Mouse (Mus musculus): ENCODE measurements around the gene C6. TPM values are rescaled to one million over a fixed set of nuclear protein-coding genes. Genes with fewer than 3 reads are reported as not detected.

The C6 gene
- polyA plus RNA-seq, 1 experiment from 2014 or later, result not detected

GRCm38 (mm10) chr15:4814976-4815375 lies 88.0 kb downstream of the C6 start:
- ATAC-seq (ENCODE audit: low FRiP score, low TSS enrichment), result no peak
- WGBS, result 94% methylated on average over 5 of the region's 5 CpGs
- no peak overlapping the region for H3K9ac ChIP-seq (replicated peaks; ENCODE audit: low read length)
- no peaks in the 10 kb centered on the region for H3K27me3 ChIP-seq (ENCODE audit: control insufficient read depth, insufficient read depth, low read length)
- H3K36me3 ChIP-seq (ENCODE audit: control insufficient read depth, insufficient read depth, low read length), result no peaks in the 10 kb centered on the region
- DNase-seq, result no peak
- no peak overlapping the region for H3K4me2 ChIP-seq (ENCODE audit: low read length)
- no peak overlapping the region for H3K4me3 ChIP-seq (replicated peaks; ENCODE audit: low read depth, low read length)
- H3K9me3 ChIP-seq (ENCODE audit: control insufficient read depth, low read length), result no peaks in the 10 kb centered on the region
- H3K4me1 ChIP-seq (ENCODE audit: control insufficient read depth, insufficient read depth, low read length), result no peaks in the 10 kb centered on the region
- no peak overlapping the region for H3K27ac ChIP-seq (replicated peaks; ENCODE audit: low read depth, low read length)

- Histone ChIP-seq H3K27me3 (ENCODE audit: control insufficient read depth, insufficient read depth, low read length) (no peaks in the 10 kb centered on the region), H3K4me1 (ENCODE audit: control insufficient read depth, insufficient read depth, low read length) (no peaks in the 10 kb centered on the region), H3K4me2 (ENCODE audit: low read length) (no peak overlapping the region), H3K9ac (replicated peaks; ENCODE audit: low read length) (no peak overlapping the region), H3K4me3 (replicated peaks; ENCODE audit: low read depth, low read length) (no peak overlapping the region), H3K9me3 (ENCODE audit: control insufficient read depth, low read length) (no peaks in the 10 kb centered on the region), H3K27ac (replicated peaks; ENCODE audit: low read depth, low read length) (no peak overlapping the region), H3K36me3 (ENCODE audit: control insufficient read depth, insufficient read depth, low read length) (no peaks in the 10 kb centered on the region)
- ATAC-seq (ENCODE audit: low FRiP score, low TSS enrichment), result no peak
- DNase-seq, result no peak
- WGBS, result 84% methylated on average over 2 of the region's 2 CpGs
Observed at GRCm38 (mm10) chr15:4815711-4816110, 88.7 kb downstream of the C6 start.

GRCm38 (mm10) chr15:4816752-4817493 lies 89.9 kb downstream of the C6 start:
- Histone ChIP-seq H3K36me3 (ENCODE audit: control insufficient read depth, insufficient read depth, low read length) (no peaks in the 10 kb centered on the region), H3K4me2 (ENCODE audit: low read length) (no peak overlapping the region), H3K9ac (replicated peaks; ENCODE audit: low read length) (no peak overlapping the region), H3K9me3 (ENCODE audit: control insufficient read depth, low read length) (no peaks in the 10 kb centered on the region), H3K27ac (replicated peaks; ENCODE audit: low read depth, low read length) (no peak overlapping the region), H3K4me3 (replicated peaks; ENCODE audit: low read depth, low read length) (no peak overlapping the region), H3K4me1 (ENCODE audit: control insufficient read depth, insufficient read depth, low read length) (no peaks in the 10 kb centered on the region), H3K27me3 (ENCODE audit: control insufficient read depth, insufficient read depth, low read length) (no peaks in the 10 kb centered on the region)
- 93% methylated on average over 10 of the region's 10 CpGs for WGBS
- DNase-seq (no peak), ATAC-seq (ENCODE audit: low FRiP score, low TSS enrichment) (no peak)

- ATAC-seq (ENCODE audit: low FRiP score, low TSS enrichment) (no peak), DNase-seq (no peak)
- H3K9ac ChIP-seq (replicated peaks; ENCODE audit: low read length), result no peak overlapping the region
- no peaks in the 10 kb centered on the region for H3K36me3 ChIP-seq (ENCODE audit: control insufficient read depth, insufficient read depth, low read length)
- no peaks in the 10 kb centered on the region for H3K27me3 ChIP-seq (ENCODE audit: control insufficient read depth, insufficient read depth, low read length)
- no peak overlapping the region for H3K4me3 ChIP-seq (replicated peaks; ENCODE audit: low read depth, low read length)
- H3K4me1 ChIP-seq (ENCODE audit: control insufficient read depth, insufficient read depth, low read length), result no peaks in the 10 kb centered on the region
- 74% methylated on average over 3 of the region's 3 CpGs for WGBS
- no peaks in the 10 kb centered on the region for H3K9me3 ChIP-seq (ENCODE audit: control insufficient read depth, low read length)
- H3K4me2 ChIP-seq (ENCODE audit: low read length), result no peak overlapping the region
- no peak overlapping the region for H3K27ac ChIP-seq (replicated peaks; ENCODE audit: low read depth, low read length)
Observed at GRCm38 (mm10) chr15:4818437-4818836, 91.5 kb downstream of the C6 start.

GRCm38 (mm10) chr15:4821161-4821560 lies 94.2 kb downstream of the C6 start:
- no peak overlapping the region for H3K27ac ChIP-seq (replicated peaks; ENCODE audit: low read depth, low read length)
- H3K9me3 ChIP-seq (ENCODE audit: control insufficient read depth, low read length), result no peaks in the 10 kb centered on the region
- no peak for DNase-seq
- no peaks in the 10 kb centered on the region for H3K27me3 ChIP-seq (ENCODE audit: control insufficient read depth, insufficient read depth, low read length)
- H3K4me3 ChIP-seq (replicated peaks; ENCODE audit: low read depth, low read length), result no peak overlapping the region
- no peak overlapping the region for H3K4me2 ChIP-seq (ENCODE audit: low read length)
- H3K4me1 ChIP-seq (ENCODE audit: control insufficient read depth, insufficient read depth, low read length), result no peaks in the 10 kb centered on the region
- H3K9ac ChIP-seq (replicated peaks; ENCODE audit: low read length), result no peak overlapping the region
- ATAC-seq (ENCODE audit: low FRiP score, low TSS enrichment), result no peak
- 87% methylated on average over 1 of the region's 1 CpGs for WGBS
- no peaks in the 10 kb centered on the region for H3K36me3 ChIP-seq (ENCODE audit: control insufficient read depth, insufficient read depth, low read length)

- no peaks in the 10 kb centered on the region for H3K9me3 ChIP-seq (ENCODE audit: control insufficient read depth, low read length)
- no peak overlapping the region for H3K9ac ChIP-seq (replicated peaks; ENCODE audit: low read length)
- no peaks in the 10 kb centered on the region for H3K4me1 ChIP-seq (ENCODE audit: control insufficient read depth, insufficient read depth, low read length)
- 91% methylated on average over 8 of the region's 8 CpGs for WGBS
- no peaks in the 10 kb centered on the region for H3K36me3 ChIP-seq (ENCODE audit: control insufficient read depth, insufficient read depth, low read length)
- no peak overlapping the region for H3K27ac ChIP-seq (replicated peaks; ENCODE audit: low read depth, low read length)
- ATAC-seq (ENCODE audit: low FRiP score, low TSS enrichment), result no peak
- no peaks in the 10 kb centered on the region for H3K27me3 ChIP-seq (ENCODE audit: control insufficient read depth, insufficient read depth, low read length)
- DNase-seq, result no peak
- no peak overlapping the region for H3K4me3 ChIP-seq (replicated peaks; ENCODE audit: low read depth, low read length)
- no peak overlapping the region for H3K4me2 ChIP-seq (ENCODE audit: low read length)
Observed at GRCm38 (mm10) chr15:4821824-4822223, 94.8 kb downstream of the C6 start.

- Histone ChIP-seq H3K36me3 (ENCODE audit: control insufficient read depth, insufficient read depth, low read length) (no peaks in the 10 kb centered on the region), H3K9ac (replicated peaks; ENCODE audit: low read length) (no peak overlapping the region), H3K27me3 (ENCODE audit: control insufficient read depth, insufficient read depth, low read length) (no peaks in the 10 kb centered on the region), H3K9me3 (ENCODE audit: control insufficient read depth, low read length) (no peaks in the 10 kb centered on the region), H3K4me1 (ENCODE audit: control insufficient read depth, insufficient read depth, low read length) (no peaks in the 10 kb centered on the region), H3K4me2 (ENCODE audit: low read length) (no peak overlapping the region), H3K4me3 (replicated peaks; ENCODE audit: low read depth, low read length) (no peak overlapping the region), H3K27ac (replicated peaks; ENCODE audit: low read depth, low read length) (no peak overlapping the region)
- DNase-seq, result no peak
- ATAC-seq (ENCODE audit: low FRiP score, low TSS enrichment), result no peak
Observed at GRCm38 (mm10) chr15:4827736-4828135, 100.8 kb downstream of the C6 start.

GRCm38 (mm10) chr15:4836354-4836753 lies 109.4 kb downstream of the C6 start:
- DNase-seq, result no peak
- no peak for ATAC-seq (ENCODE audit: low FRiP score, low TSS enrichment)
- Histone ChIP-seq H3K27me3 (ENCODE audit: control insufficient read depth, insufficient read depth, low read length) (no peaks in the 10 kb centered on the region), H3K4me2 (ENCODE audit: low read length) (no peak overlapping the region), H3K36me3 (ENCODE audit: control insufficient read depth, insufficient read depth, low read length) (no peaks in the 10 kb centered on the region), H3K27ac (replicated peaks; ENCODE audit: low read depth, low read length) (no peak overlapping the region), H3K4me1 (ENCODE audit: control insufficient read depth, insufficient read depth, low read length) (no peaks in the 10 kb centered on the region), H3K9me3 (ENCODE audit: control insufficient read depth, low read length) (no peaks in the 10 kb centered on the region), H3K4me3 (replicated peaks; ENCODE audit: low read depth, low read length) (no peak overlapping the region), H3K9ac (replicated peaks; ENCODE audit: low read length) (no peak overlapping the region)
- WGBS, result 85% methylated on average over 3 of the region's 3 CpGs

GRCm38 (mm10) chr15:4850015-4850414 lies 123.0 kb downstream of the C6 start:
- H3K4me2 ChIP-seq (ENCODE audit: low read length), result no peak overlapping the region
- H3K27ac ChIP-seq (replicated peaks; ENCODE audit: low read depth, low read length), result no peak overlapping the region
- WGBS, result 85% methylated on average over 1 of the region's 1 CpGs
- H3K9ac ChIP-seq (replicated peaks; ENCODE audit: low read length), result no peak overlapping the region
- ATAC-seq (ENCODE audit: low FRiP score, low TSS enrichment) (no peak), DNase-seq (no peak)
- no peaks in the 10 kb centered on the region for H3K4me1 ChIP-seq (ENCODE audit: control insufficient read depth, insufficient read depth, low read length)
- H3K9me3 ChIP-seq (ENCODE audit: control insufficient read depth, low read length), result no peaks in the 10 kb centered on the region
- H3K4me3 ChIP-seq (replicated peaks; ENCODE audit: low read depth, low read length), result no peak overlapping the region
- no peaks in the 10 kb centered on the region for H3K27me3 ChIP-seq (ENCODE audit: control insufficient read depth, insufficient read depth, low read length)
- H3K36me3 ChIP-seq (ENCODE audit: control insufficient read depth, insufficient read depth, low read length), result no peaks in the 10 kb centered on the region
